Mouse (Mus musculus): ENCODE results near the gene Cyb5r3.
A peak's percentile ranks its signal among the peaks of the same experiment; 100 is the strongest.

Cyb5r3 gene

DNA sequence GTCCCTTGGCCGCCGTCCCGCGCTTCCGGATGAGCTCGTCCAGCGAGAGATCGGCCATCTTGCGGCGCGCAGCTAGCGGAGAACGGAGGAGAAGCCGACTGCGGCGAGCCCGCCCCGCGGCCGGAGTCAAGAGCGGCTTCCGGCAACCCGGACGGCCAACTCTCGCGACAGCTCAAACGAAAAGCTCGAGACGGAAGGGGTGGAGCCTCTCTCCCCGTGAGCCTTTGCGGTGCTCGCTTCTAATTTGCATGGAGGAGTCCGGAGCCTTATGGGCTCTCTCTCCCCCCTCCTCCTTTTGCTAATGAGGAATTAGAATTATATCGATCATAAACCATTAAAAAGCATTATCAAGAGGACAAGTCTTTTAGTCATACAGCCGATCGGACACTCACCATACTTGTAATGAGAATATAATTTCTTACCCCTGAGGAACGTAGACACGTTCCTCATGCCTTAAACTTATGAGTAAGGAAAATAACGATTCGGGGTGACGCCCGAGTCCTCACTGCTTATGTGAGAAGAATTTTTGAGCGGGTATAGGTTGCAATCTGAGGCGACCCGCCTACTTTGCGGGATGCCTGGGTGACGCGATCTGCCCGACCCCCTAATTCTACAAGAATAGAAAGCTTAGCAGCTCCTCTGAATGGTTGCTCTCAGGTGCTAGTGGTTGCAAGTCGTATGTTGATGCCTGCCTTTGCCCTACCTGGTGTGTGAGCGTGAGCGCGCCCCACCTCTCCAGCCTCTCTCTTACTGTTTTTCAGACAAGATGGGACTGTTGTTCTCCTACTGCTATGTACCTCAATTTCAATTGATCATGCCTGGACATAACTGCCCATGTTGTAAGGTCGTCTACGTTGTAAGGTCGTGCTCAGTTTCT is 23.0 kb downstream of the Cyb5r3 start, which contains the start of gene Poldip3:
Gene Poldip3 (minus strand): TSS at position 189 of the 877 bp plus-strand sequence.
- DNase-seq: peak; percentile 99

GRCm38 (mm10) chr15:83148801-83149195 is 23.6 kb downstream of the Cyb5r3 start:
- DNase-seq: no peak

DNA sequence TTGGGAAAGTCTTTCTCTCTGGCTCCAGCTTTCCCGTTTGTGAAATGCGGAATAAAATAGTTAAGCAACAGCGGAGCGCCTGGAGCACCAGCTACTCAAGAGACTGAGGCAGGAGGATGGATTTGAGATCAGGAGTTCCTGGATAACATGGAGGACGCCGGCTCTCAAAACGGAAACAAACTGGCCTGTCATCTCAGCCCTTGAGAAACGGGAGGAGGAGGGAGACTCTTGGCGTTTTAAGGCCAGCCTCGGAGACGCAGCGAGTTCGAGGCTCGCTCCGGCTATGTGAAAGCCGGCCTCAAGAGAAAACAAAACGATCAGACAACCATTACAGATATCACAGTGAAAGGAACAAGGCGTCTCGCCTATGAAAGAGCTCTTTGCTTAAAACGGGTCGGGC is 24.0 kb downstream of the Cyb5r3 start:
- peak; percentile 42 for DNase-seq

DNA sequence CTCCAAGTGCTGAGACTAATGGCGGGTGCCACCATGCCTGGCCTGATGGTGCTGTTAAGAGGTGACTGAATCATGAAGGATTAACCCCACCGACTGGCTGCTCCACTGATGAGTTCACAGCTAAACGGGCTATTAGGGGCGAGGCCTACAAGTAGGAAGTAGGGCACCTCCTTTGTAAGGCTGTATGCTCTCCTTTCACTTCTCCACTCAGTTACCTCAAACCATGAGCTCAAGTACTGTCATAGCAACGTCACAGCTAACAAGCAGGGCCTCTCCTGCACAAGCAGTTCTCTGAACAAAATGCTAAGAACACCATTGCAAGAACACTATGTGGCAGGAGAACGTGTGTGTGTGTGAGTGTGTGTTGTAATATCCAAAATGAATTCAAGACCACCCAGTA is 26.9 kb downstream of the Cyb5r3 start:
- DNase-seq: no peak

DNA sequence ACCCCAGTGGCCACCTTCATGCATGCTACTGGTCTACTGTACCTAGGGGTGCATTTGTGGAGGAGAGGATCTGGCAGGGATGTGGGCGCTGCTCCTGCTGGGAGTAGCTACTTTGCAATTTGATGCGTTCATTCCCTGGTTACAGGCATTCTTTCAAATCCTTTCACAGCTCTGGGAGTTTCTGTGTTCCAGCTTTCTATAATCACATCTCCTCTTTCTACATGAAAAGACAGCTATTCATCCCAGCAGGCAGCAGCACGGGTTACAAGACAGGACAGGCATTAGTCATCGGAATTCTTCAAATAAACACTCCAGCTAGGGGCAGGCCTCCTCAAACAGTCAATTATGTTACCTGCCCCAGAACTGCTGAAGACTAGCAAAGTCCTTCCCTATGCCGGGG is 29.5 kb downstream of the Cyb5r3 start:
- DNase-seq: no peak

DNA sequence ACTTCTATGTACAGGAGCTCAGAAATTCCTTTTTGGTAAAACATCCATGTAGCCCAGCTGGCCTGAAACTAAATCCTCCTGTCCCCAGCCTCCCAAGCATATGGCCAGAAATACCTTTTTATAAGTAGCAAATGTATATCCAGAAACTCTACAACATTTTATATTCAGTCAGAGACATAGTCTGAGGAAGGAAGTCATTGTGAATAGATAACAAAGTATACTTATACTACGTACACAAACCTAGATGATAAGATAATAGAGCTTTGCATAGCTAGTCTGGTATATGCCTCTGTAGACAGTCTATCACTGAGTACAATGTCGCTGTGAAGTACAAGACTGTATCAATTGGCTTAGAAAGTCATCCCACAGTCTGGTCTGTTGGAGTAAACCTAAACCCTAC is 36.7 kb downstream of the Cyb5r3 start:
- DNase-seq: no peak

- no peak for DNase-seq
Measured at GRCm38 (mm10) chr15:83134671-83135070, 37.7 kb downstream of the Cyb5r3 start.

- DNase-seq: no peak
Measured at GRCm38 (mm10) chr15:83129530-83130231, 42.7 kb downstream of the Cyb5r3 start.

DNA sequence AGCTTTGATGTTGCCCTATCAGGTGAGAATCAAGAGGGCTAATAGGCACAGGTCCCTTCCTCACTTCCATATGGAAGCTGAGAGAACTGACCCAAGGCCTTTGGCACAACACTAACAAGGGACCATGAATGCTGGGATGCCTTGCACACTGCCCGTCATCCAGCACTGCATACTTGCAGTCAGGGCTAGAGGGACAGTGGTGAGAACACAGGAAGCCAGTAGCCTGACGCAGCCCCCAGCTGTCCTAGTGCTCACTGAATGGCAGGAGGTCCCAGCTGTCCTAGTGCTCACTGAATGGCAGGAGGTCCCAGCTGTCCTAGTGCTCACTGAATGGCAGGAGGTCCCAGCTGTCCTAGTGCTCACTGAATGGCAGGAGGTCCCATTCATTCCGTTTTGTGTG is 45.4 kb downstream of the Cyb5r3 start:
- DNase-seq: peak; percentile 50

- no peak for DNase-seq
Measured at GRCm38 (mm10) chr15:83126582-83126981, 45.8 kb downstream of the Cyb5r3 start.

DNA sequence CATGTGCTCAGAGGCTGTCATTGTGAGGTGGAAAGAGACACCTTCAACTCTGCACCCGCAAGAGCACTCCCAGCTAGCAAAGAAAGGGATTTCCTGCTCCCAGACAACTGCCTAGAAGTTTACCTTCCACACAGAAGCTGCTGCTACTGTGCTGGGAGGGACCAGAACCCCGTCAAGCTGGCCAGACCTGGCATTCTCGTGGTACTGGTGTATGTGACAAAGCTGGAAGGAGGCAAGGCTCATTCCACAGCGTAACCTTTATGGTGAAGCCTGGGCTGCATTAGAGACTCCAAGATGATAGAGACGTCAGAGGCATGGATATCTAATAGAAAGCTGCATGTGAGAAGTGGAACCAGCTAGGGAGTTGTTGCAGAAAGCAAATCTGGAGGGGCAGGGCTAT is 47.8 kb downstream of the Cyb5r3 start:
- no peak for DNase-seq

DNA sequence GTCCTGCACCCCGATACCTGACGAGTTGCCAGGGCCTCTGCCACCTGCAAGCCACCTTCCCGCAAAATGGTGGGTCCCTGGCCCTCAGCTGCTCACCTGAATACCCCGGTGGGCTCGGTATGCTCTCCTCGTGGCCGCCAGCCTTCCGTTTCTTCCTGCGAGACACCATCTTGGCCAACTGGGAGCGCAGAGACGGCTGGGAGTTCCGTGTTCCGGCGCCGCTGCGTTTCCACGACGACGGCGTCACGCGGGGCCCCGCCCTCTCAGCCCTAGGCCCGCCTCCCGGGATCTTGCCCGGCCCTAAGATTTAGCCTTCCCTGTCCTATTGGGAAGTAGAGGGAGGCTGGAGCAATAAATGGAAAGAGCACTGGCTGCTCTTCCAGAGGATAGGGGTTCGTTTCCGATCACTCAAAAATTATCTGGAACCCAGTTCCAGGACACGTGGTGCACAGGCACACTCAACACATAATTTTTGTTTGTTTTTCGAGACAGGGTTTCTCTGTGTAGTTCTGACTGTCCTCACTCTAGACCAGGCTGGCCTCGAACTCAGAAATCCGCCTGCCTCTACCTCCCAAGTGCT is 49.7 kb downstream of the Cyb5r3 start, which contains the start of gene Rrp7a:
Gene Rrp7a (minus strand): TSS at position 236 of the 580 bp plus-strand sequence.
- DNase-seq: peak; percentile 97

DNA sequence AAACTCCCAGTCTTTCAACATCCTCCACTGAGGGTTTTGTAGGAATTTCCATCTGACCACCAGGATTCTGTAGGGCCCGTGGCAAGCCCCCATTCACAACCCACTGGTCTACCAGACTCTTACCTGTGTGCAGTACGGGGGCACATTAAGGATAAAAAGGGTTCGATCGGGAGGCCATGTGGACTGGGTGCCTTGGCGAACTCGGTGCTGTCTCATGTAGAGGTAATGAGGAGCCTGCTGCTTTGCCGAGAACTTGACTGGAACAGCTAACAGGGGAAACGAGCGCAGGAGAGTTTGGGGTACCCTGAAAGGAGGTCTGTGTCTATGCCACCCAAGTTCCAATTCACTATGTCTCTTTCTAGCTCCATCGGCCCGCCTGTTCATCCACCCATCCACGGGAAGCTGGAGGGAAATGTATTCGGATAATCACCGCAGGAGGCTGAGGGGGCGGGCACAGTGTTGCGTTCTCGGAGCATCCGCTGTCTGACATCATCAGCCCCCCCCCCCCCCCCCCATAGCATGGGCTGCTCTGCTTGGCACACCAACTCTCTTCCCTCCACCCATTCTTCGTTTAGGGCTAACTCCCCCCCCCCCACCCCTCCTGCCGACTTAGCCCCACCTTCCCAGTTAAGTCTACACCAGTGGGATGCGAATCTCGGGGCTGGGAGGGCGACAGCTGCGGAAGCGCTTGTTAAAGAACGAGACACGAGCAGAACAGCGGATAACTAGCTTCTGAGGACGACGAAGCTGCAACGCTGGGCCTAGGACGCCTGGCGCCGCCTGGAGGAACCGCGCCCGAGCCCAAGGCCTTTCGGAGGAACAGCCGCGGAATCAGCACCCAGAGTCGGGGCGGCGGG is 50.5 kb downstream of the Cyb5r3 start:
- peak; percentile 69 for DNase-seq

- DNase-seq: peak; percentile 65
Measured at GRCm38 (mm10) chr15:83118360-83118759, 54.0 kb downstream of the Cyb5r3 start.

- DNase-seq: no peak
Measured at GRCm38 (mm10) chr15:83115071-83115470, 57.3 kb downstream of the Cyb5r3 start.

- DNase-seq: no peak
Measured at GRCm38 (mm10) chr15:83114106-83114505, 58.3 kb downstream of the Cyb5r3 start.

DNA sequence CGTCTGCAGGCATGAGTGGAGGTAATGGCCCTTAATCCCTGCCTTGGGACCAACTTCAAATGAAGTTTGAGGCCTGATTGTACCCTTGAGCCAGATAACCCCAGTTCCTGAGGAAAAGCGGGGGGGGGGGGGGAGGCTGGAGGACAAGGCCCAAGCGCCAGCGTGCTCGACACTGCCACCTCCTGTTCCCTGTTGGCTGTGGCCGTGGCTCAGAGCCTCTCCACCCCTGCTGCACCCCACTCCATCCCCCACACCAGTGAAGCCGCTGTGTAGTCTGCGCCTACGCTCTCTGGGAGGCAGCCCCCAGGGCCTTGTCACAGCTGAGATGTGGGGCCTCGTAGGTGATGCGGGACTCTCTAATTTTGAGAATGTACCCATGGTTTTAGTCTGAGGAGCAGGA is 59.5 kb downstream of the Cyb5r3 start:
- DNase-seq: peak; percentile 89

- no peak for DNase-seq
Measured at GRCm38 (mm10) chr15:83111874-83112273, 60.5 kb downstream of the Cyb5r3 start.

GRCm38 (mm10) chr15:83111290-83111689 is 61.1 kb downstream of the Cyb5r3 start:
- DNase-seq: no peak

GRCm38 (mm10) chr15:83107814-83108213 is 64.6 kb downstream of the Cyb5r3 start:
- no peak for DNase-seq

DNA sequence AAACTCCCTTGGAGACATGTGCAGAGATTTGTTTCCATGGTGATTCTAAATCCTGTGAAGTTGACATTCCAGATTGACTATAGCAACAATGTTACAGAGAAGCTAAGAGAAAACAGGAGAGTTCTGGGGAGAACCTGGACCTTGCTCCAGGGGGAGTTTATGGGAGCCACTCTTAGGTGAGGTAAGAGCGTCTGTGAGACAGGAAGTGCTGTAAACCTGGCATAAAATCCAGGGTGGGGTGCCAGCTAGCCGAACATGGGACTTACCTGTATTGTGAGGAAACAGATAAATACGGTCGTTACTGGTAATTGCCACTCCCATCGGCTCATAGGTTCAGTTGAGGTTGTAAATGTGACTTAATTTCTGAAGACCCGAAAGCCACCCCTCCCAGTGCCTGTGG is 66.0 kb downstream of the Cyb5r3 start:
- no peak for DNase-seq
